Mouse (Mus musculus) midbrain, embryonic 13.5 days (tissue): ENCODE measurements around the gene Gpr162. TPM values are rescaled to one million over a fixed set of nuclear protein-coding genes. Genes with fewer than 3 reads are reported as not detected.
"Not testable (repeated sequence)": the region's sequence is repeated elsewhere in the genome, so short reads cannot be mapped to it uniquely, and the experiment has no call there.

Experiments
- ATAC-seq: fragments of 200-750 bp; cut with Nextera tagmentation; 2 replicates; pipeline ENCODE4 v1.8.0; 2017; ENCODE audit warnings: mild to moderate bottlenecking, moderate TSS enrichment, moderate library complexity
- H3K27ac ChIP-seq: fragments of 300-500 bp; sonication (generic); 2 replicates; pipeline ENCODE4 v1.5.1; 2015; ENCODE audit warnings: inconsistent platforms, mild to moderate bottlenecking, moderate library complexity
- H3K27me3 ChIP-seq: fragments of 300-500 bp; sonication (generic); 2 replicates; pipeline ENCODE4 v1.6.1; 2015; ENCODE audit warnings: mild to moderate bottlenecking, inconsistent platforms
- H3K36me3 ChIP-seq: fragments of 300-500 bp; sonication (generic); 2 replicates; pipeline ENCODE4 v1.6.1; 2015; ENCODE audit warnings: mild to moderate bottlenecking, inconsistent platforms
- H3K4me1 ChIP-seq: fragments of 300-500 bp; sonication (generic); replicated peaks from 2 replicates; pipeline ENCODE4 v1.6.1; 2015; ENCODE audit warnings: inconsistent platforms
- H3K4me2 ChIP-seq: fragments of 300-500 bp; sonication (generic); replicated peaks from 2 replicates; pipeline ENCODE4 v1.6.1; 2015; ENCODE audit warnings: moderate library complexity, mild to moderate bottlenecking, inconsistent platforms
- H3K4me3 ChIP-seq: fragments of 300-500 bp; sonication (generic); replicated peaks from 2 replicates; pipeline ENCODE4 v1.5.1; 2015; ENCODE audit warnings: mild to moderate bottlenecking, inconsistent platforms
- H3K9ac ChIP-seq: fragments of 300-500 bp; sonication (generic); replicated peaks from 2 replicates; pipeline ENCODE4 v1.6.1; 2015; ENCODE audit warnings: mild to moderate bottlenecking, inconsistent platforms
- H3K9me3 ChIP-seq: fragments of 300-500 bp; sonication (generic); 2 replicates; pipeline ENCODE4 v1.6.1; 2016; ENCODE audit warnings: mild to moderate bottlenecking, inconsistent platforms
- WGBS: fragments of 180-500 bp; shearing (Covaris S2); methylation state at CpG from one replicate; pipeline ENCODE4 v1.1.7; 2015; 5-methylcytosine and 5-hydroxymethylcytosine counted together
- polyA plus RNA-seq: library from polyadenylated mRNA; unstranded; fragments of >200 nt; fragmentation: Nextera tagmentation; extraction: Ambion mirVana; gene quantifications from 2 replicates; pipeline ENCODE4 v1.2.1, GENCODE M21; 2015

Gpr162 gene
- polyA plus RNA-seq, 1 experiment from 2014 or later, result 22.9 TPM

DNA sequence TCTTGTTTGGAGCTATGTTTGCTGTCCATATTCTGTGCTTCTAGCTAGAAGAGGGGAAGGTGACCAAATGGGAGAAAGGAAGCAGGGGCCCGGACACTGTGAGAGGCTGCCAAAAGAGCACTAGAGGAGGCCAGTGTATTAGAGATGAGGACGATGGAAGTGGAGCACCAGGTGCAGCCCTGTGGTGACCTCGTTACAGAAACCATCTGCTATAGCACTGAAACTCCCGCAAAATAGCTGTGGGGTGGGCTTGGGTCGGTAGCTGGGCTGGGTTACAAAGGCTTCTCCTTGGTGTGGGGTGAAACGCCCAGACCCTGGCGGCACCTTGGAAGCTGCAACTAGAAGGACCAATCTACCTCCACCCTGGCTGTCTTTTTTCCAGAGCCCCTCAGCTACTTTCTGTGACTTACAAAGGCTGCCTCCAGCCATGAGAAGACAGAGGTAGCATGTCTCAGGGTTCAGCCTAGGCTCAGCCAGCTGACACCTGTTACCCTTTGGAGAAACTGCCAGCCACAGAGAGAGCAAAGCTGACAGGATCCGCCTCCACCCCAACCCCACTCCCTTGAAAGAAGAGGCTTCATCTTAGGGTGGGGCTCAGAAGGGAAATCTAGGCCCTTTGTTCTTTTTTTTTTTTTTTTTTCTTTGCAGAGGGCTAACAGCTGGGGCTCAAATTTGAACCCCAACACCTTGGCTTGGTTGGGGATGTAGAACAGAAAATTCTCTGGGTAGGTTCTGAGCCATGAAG lies 36.4 kb upstream of the Gpr162 start:
- no peak overlapping the region for H3K4me2 ChIP-seq
- no peaks in the 10 kb centered on the region for H3K9me3 ChIP-seq
- H3K4me1 ChIP-seq, result peaks cover 23% of the 10 kb centered on the region
- H3K27ac ChIP-seq, result no peak overlapping the region
- ATAC-seq, result no peak
- no peak overlapping the region for H3K4me3 ChIP-seq
- 48% methylated on average over 8 of the region's 8 CpGs for WGBS
- no peaks in the 10 kb centered on the region for H3K36me3 ChIP-seq
- no peaks in the 10 kb centered on the region for H3K27me3 ChIP-seq
- no peak overlapping the region for H3K9ac ChIP-seq

DNA sequence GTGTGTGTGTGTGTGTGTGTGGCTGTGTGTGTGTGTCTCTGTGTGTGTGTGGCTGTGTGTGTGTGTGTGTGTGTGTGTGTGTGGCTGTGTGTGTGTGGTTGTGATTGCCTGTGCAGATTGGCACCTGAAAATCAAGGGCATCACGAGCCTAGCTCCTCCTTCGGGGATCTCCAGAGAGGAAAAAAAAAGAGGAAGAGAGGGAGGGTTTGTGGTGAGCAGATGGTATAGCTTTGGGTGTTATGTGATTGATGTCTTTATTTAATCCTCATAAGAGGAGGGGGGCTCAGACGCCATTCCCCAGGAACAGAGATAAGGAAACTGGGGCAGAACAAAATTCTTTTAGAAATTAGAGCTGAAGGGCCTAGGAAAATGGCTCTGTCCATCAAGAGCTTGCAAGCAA lies 34.6 kb upstream of the Gpr162 start:
- no peak overlapping the region for H3K4me2 ChIP-seq
- 30% methylated on average over 3 of the region's 3 CpGs for WGBS
- H3K27me3 ChIP-seq, result no peaks in the 10 kb centered on the region
- H3K9me3 ChIP-seq, result no peaks in the 10 kb centered on the region
- no peaks in the 10 kb centered on the region for H3K36me3 ChIP-seq
- H3K27ac ChIP-seq, result no peak overlapping the region
- no peak overlapping the region for H3K9ac ChIP-seq
- peaks cover 12% of the 10 kb centered on the region for H3K4me1 ChIP-seq
- no peak overlapping the region for H3K4me3 ChIP-seq
- no peak for ATAC-seq

DNA sequence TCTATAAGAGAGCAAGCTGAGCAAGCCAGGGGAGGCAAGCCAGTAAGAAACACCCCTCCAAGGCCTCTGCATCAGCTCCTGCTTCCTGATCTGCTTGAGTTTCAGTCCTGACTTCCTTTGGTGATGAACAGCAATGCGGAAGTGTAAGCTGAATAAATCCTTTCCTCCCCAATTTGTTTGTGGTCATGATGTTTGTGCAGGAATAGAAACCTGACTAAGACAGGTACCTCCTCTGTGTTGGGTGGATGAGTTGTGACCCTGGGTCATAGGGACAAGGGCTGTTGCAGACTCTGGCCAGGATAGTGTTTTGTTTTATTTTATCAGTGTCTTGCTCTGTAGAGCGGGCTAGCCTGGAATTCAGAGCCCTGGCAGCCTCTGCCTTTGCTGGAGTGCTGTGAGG lies 30.3 kb upstream of the Gpr162 start:
- ATAC-seq, H3K4me2 ChIP-seq, H3K27me3 ChIP-seq, H3K9me3 ChIP-seq, H3K27ac ChIP-seq, H3K9ac ChIP-seq, H3K4me3 ChIP-seq, H3K36me3 ChIP-seq, H3K4me1 ChIP-seq: not testable (repeated sequence)
- 90% methylated on average over 2 of the region's 2 CpGs for WGBS

DNA sequence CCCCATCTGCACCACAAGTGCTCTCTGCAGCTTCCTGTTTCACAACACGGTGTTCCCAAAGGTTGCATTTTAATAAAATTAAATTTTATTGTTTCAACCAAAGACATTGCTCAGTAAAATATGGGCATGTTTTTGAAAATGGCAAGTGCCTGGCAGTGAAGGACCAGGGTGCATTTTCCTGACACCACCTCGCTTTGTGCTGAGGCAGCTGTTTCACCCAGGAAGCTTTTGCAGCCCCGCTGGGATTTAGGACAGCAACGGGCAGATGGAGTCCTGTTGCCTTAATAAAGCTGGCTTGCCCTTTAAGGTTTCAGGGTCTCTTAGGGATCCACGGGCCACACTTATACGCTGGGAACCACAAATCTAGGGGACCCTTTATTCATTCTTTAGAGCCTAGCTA lies 27.2 kb upstream of the Gpr162 start:
- ATAC-seq, result no peak
- no peak overlapping the region for H3K4me3 ChIP-seq
- WGBS, result 60% methylated on average over 6 of the region's 6 CpGs
- H3K9me3 ChIP-seq, result no peaks in the 10 kb centered on the region
- no peak overlapping the region for H3K27ac ChIP-seq
- no peaks in the 10 kb centered on the region for H3K36me3 ChIP-seq
- no peaks in the 10 kb centered on the region for H3K4me1 ChIP-seq
- no peak overlapping the region for H3K4me2 ChIP-seq
- H3K9ac ChIP-seq, result no peak overlapping the region
- no peaks in the 10 kb centered on the region for H3K27me3 ChIP-seq

DNA sequence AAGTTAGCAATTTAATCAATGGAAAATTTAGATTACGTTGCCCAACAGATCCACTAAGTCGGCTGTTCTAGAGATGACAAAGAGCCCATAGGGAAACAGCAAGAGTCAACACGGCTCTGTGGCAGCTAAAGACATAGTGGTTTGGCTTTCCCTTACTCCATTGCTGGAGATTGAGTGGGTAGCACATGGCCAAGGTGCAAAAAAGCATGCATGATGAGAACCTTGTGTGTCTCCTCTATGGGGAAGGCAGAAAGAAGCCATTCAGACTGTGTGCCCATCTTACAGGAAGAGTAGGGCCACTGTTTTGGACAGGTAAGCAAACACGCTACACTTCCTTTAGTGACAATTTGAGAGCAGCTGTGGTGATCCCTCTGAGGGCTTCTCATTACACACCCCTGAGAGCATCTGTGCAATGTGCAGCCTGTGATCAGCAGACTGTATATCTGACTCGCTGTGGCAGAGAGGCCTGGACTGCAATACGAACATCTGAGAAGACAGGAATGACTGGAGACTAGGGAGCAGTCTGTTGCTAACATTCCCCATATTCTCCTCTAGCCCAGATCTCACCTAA lies 24.9 kb upstream of the Gpr162 start:
- Histone ChIP-seq H3K36me3 (no peaks in the 10 kb centered on the region), H3K4me2 (no peak overlapping the region), H3K27ac (no peak overlapping the region), H3K4me1 (no peaks in the 10 kb centered on the region), H3K27me3 (no peaks in the 10 kb centered on the region), H3K9ac (no peak overlapping the region), H3K9me3 (no peaks in the 10 kb centered on the region), H3K4me3 (no peak overlapping the region)
- 92% methylated on average over 6 of the region's 6 CpGs for WGBS
- no peak for ATAC-seq

DNA sequence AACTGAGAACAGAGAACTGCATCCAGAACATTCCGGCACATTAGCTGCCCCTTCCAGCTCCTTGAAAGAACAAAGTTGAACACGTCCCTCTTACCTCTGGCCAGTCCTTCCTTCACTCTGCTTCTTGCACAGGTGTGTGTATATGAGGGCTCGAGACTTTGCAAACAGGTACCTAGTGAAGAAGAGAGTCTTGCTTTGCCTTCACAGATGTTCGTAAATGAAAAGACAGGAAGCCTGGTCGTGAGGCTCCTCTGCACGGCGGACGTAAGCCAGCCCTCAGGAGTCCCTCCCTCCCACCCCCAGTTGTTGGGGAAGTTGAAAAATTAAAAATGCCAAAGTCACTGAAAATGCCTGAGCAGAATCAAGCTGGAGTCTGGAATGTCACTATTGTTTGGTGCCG lies 24.2 kb upstream of the Gpr162 start, which contains the start of gene Cd4:
Cd4 (minus strand) TSS at position 236 of the 400 bp plus-strand sequence.
- Histone ChIP-seq H3K4me2 (no peak within 1 kb of the TSS), H3K9ac (no peak within 1 kb of the TSS), H3K9me3 (no peaks in the 10 kb centered on the region), H3K27ac (no peak within 1 kb of the TSS), H3K4me3 (no peak within 1 kb of the TSS), H3K4me1 (no peaks in the 10 kb centered on the region), H3K27me3 (no peaks in the 10 kb centered on the region), H3K36me3 (no peaks in the 10 kb centered on the region)
- ATAC-seq, result no peak
- 92% methylated on average over 9 of the region's 9 CpGs for WGBS

DNA sequence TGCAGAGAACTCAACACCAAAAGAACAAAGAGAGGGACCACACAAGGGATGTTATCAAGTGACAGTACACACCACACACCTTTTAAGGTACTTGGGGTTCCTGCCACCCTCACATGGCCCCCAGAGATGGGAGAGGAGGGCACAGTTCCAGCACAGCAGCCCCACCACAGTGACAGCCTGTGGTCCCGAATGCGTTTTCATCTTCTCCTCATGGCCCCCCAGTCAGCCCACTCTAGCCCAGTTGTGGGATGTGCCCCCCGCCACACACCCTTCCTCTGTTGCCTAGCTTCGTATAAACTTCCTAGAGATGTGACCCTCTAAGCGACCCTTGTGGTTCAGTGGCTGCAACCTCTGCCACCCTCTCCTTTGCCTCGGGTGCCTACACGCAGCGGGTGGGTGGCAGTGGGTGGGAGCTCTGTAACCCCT lies 22.2 kb upstream of the Gpr162 start:
- Histone ChIP-seq H3K4me2 (no peak overlapping the region), H3K9ac (no peak overlapping the region), H3K27me3 (no peaks in the 10 kb centered on the region), H3K4me3 (no peak overlapping the region), H3K4me1 (no peaks in the 10 kb centered on the region), H3K9me3 (no peaks in the 10 kb centered on the region), H3K27ac (no peak overlapping the region), H3K36me3 (no peaks in the 10 kb centered on the region)
- WGBS, result 94% methylated on average over 8 of the region's 8 CpGs
- no peak for ATAC-seq

DNA sequence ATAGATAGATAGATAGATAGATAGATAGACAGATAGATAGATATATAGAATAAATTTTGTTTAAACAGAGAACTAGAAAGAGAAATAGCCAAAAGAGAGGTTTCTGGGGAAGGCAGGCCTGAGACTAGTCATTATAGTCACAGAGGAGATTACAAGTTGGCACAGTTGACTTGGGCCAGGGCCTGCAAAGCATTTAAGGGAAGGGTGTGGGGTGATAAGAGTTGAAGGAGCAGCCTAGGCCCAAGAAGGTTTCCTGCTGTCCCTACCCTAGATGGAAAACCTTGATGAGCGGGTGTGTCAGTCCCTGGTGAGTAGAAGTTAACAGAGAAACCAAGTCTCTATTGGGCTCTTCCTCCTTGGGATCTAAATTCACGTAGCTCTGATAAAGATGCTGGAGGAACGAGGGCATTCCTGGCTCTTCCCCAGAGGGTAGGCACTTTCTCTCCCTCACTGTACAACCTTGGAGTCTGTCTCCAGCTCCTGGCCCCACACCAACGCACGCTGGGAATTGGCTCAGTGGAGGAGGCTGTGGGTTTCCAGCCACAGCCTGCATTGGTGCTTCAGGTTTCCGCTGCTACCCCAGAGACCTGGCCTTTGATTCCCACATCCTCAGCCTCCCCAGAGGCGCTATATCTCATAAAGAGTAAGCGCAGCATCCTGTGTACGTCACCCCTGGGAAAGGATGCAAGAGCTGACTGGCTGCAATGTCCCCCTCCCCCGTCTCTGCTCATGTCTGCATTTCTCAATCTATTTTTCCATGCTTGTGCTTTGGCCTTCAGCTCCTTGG lies 21.1 kb upstream of the Gpr162 start:
- Histone ChIP-seq H3K27me3 (no peaks in the 10 kb centered on the region), H3K4me2 (no peak overlapping the region), H3K4me1 (no peaks in the 10 kb centered on the region), H3K4me3 (no peak overlapping the region), H3K36me3 (no peaks in the 10 kb centered on the region), H3K9ac (no peak overlapping the region), H3K9me3 (no peaks in the 10 kb centered on the region), H3K27ac (no peak overlapping the region)
- ATAC-seq, result no peak
- WGBS, result 80% methylated on average over 10 of the region's 10 CpGs

DNA sequence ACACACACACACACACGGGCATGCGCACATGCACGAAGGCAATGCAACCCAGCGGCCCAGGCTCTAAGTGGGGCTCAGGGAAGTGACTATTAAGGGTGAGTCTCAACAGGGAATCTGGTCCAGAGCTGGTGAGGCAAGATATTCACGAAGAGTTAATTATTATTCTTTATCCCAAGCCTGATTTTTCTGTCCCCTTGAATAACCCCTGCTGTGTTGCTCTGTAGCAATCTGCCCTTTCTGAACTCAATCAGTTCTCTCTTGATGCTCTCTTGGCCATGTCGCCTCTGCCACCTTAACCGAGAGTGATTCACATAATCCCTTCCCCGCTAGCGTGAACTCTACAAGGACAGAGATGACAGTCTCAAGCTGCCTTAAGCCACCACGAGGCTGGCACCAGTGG lies 19.6 kb upstream of the Gpr162 start:
- Histone ChIP-seq H3K9me3 (no peaks in the 10 kb centered on the region), H3K4me3 (no peak overlapping the region), H3K4me1 (no peaks in the 10 kb centered on the region), H3K27ac (no peak overlapping the region), H3K9ac (no peak overlapping the region), H3K36me3 (no peaks in the 10 kb centered on the region), H3K4me2 (no peak overlapping the region), H3K27me3 (no peaks in the 10 kb centered on the region)
- 70% methylated on average over 10 of the region's 10 CpGs for WGBS
- ATAC-seq, result no peak

DNA sequence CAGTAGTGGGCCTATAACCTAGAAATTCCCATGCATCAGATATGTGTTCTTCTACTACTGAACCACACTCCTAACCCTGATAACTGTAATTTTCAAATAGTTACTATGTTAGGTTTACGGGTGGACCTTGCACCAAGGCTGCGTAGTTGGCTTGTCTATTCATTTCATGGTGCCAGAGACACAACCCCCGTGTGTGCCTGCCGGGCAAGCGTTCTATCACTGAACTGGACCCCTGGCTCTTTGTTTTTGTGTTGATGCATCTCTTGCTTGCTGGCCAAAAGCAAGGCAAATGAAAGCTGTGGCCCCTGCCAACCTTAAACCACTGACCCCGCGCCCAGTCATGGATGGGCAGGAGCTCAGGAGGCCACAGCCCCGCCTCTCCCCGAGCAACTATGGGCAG lies 18.0 kb upstream of the Gpr162 start:
- H3K36me3 ChIP-seq, result no peaks in the 10 kb centered on the region
- no peaks in the 10 kb centered on the region for H3K27me3 ChIP-seq
- no peak for ATAC-seq
- no peak overlapping the region for H3K4me2 ChIP-seq
- H3K27ac ChIP-seq, result no peak overlapping the region
- WGBS, result 93% methylated on average over 9 of the region's 9 CpGs
- no peaks in the 10 kb centered on the region for H3K4me1 ChIP-seq
- H3K9ac ChIP-seq, result no peak overlapping the region
- no peak overlapping the region for H3K4me3 ChIP-seq
- H3K9me3 ChIP-seq, result no peaks in the 10 kb centered on the region

DNA sequence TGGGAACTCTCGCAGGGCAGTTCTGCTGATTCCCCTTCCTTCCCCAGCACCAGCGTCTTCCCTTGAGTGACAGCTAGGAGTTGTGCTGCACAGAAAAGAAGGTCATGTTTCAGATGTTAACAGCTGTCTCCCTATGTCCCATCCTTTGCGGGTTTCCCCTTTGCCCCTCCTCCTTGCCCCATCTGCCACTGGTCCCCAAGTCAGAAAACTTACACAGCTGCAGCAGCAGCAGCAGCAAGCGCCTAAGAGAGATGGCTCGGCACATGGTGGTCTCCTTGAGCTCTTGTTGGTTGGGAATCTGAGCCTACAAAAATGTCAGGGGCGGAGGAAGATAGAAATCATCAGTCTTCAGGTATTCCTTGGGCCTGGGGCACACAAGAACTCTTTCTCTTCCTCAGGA lies 15.6 kb upstream of the Gpr162 start:
- H3K9ac ChIP-seq, result no peak overlapping the region
- no peak overlapping the region for H3K27ac ChIP-seq
- no peaks in the 10 kb centered on the region for H3K4me1 ChIP-seq
- no peak overlapping the region for H3K4me2 ChIP-seq
- no peak overlapping the region for H3K4me3 ChIP-seq
- H3K36me3 ChIP-seq, result no peaks in the 10 kb centered on the region
- no peaks in the 10 kb centered on the region for H3K9me3 ChIP-seq
- WGBS, result 72% methylated on average over 6 of the region's 6 CpGs
- ATAC-seq, result no peak
- H3K27me3 ChIP-seq, result no peaks in the 10 kb centered on the region

DNA sequence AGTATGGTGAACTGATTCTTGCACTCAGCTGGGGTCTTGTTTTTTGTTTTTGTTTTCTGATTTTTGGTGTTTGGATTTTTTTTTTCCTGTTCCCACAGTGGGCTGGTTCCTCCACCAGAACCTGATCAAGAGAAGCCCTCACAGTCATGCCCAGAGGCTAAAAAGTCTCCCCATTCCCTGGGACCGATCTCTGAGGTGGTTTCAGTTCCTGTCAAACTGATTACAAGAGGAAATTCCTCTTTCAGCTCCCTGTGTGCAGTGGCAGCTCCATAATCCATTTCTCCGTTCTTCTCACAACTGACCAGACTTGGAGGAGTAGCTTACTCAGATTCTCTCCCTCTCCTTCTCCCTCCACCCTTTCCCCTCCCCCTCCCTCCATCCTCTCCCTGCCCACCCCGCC lies 10.6 kb upstream of the Gpr162 start:
- Histone ChIP-seq H3K27me3 (no peaks in the 10 kb centered on the region), H3K4me3 (no peak overlapping the region), H3K36me3 (no peaks in the 10 kb centered on the region), H3K9ac (no peak overlapping the region), H3K4me1 (no peaks in the 10 kb centered on the region), H3K4me2 (no peak overlapping the region), H3K27ac (no peak overlapping the region), H3K9me3 (no peaks in the 10 kb centered on the region)
- ATAC-seq, result no peak
- 58% methylated on average over 2 of the region's 3 CpGs for WGBS
